Mouse (Mus musculus) stomach, embryonic 15.5 days (tissue): ENCODE results near the gene Tssc4. TPM values are rescaled to one million over a fixed set of nuclear protein-coding genes. Genes with fewer than 3 reads are reported as not detected.

ENCODE experiments used
- ATAC-seq: fragments of 200-750 bp; cut with Nextera tagmentation; 2 replicates; pipeline ENCODE4 v1.8.0; 2017; ENCODE audit warnings: low read depth, moderate number of reproducible peaks, moderate TSS enrichment; ENCODE audit not compliant: insufficient read depth, low FRiP score
- H3K27ac ChIP-seq: fragments of 300-500 bp; sonication (generic); 2 replicates; pipeline ENCODE4 v1.5.1; 2015; ENCODE audit warnings: mild to moderate bottlenecking, inconsistent platforms
- H3K27me3 ChIP-seq: fragments of 300-500 bp; sonication (generic); replicated peaks from 2 replicates; pipeline ENCODE4 v1.6.1; 2015; ENCODE audit warnings: inconsistent platforms
- H3K36me3 ChIP-seq: fragments of 300-500 bp; sonication (generic); 2 replicates; pipeline ENCODE4 v1.6.1; 2015; ENCODE audit warnings: inconsistent platforms
- H3K4me1 ChIP-seq: fragments of 300-500 bp; sonication (generic); 2 replicates; pipeline ENCODE4 v1.6.1; 2015; ENCODE audit warnings: inconsistent platforms
- H3K4me2 ChIP-seq: fragments of 300-500 bp; sonication (generic); 2 replicates; pipeline ENCODE4 v1.6.1; 2015; ENCODE audit warnings: mild to moderate bottlenecking, inconsistent platforms
- H3K4me3 ChIP-seq: fragments of 300-500 bp; sonication (generic); replicated peaks from 2 replicates; pipeline ENCODE4 v1.5.1; 2015; ENCODE audit warnings: inconsistent platforms
- H3K9ac ChIP-seq: fragments of 300-500 bp; sonication (generic); 2 replicates; pipeline ENCODE4 v1.6.1; 2015; ENCODE audit warnings: inconsistent platforms
- H3K9me3 ChIP-seq: fragments of 300-500 bp; sonication (generic); 2 replicates; pipeline ENCODE4 v1.6.1; 2016; ENCODE audit warnings: inconsistent platforms
- WGBS: fragments of 180-500 bp; shearing (Covaris S2); methylation state at CpG from one replicate; pipeline ENCODE4 v1.1.7; 2015; 5-methylcytosine and 5-hydroxymethylcytosine counted together
- polyA plus RNA-seq: library from polyadenylated mRNA; unstranded; fragments of >200 nt; fragmentation: Nextera tagmentation; extraction: Ambion mirVana; gene quantifications from 2 replicates; pipeline ENCODE4 v1.2.1, GENCODE M21; 2015

Gene Tssc4
- polyA plus RNA-seq: 78.7 and 84.8 TPM in 2 replicates

DNA sequence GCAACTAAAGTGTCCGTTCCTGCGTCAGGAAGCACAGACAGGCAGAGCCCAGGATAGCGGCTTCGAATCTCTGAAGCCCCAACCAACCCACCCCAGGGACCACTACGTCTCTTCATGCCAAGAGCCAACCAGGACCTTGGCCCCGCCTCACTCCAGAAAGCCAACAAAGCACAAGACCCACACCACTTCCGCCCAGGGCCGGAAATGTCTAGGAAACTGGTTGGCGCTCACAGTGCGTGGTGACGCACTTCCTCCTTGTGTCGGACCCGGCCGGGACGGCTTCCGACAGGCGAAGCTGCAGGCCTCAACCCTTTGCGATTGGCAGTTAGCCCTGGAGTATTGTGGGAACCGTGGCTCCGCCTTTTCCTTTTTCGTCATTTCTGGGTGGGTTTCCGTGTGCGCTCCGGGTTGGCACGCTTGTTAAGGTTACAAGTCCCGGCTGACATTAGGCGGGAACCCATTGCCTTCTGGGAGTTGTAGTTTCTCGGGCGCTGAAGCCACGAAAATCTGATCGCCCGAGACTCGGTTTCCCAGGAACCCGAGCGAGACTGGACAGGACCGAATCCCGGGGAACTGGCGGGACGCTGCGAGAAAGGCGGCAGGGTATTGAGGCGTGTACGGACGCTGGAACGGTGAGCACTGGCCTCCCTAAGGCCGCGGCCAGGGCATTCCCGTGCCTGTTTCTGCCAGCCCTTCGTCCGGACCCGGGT lies at the start of gene Tssc4:
Gene Tssc4, plus strand, starts transcription at position 368 of the 710 bp plus-strand sequence.
- peak within 1 kb of the TSS; percentile 82 for H3K4me3 ChIP-seq
- H3K9me3 ChIP-seq: no peaks in the 10 kb centered on the region
- no peaks in the 10 kb centered on the region for H3K27me3 ChIP-seq
- WGBS: under 1% methylated on average over 51 of the region's 51 CpGs
- ATAC-seq: peak; percentile 96
- peak within 1 kb of the TSS; percentile 95 for H3K27ac ChIP-seq
- peak within 1 kb of the TSS; percentile 91 for H3K4me2 ChIP-seq
- peak within 1 kb of the TSS; percentile 76 for H3K9ac ChIP-seq
- peaks cover 23% of the 10 kb centered on the region for H3K4me1 ChIP-seq
- peaks cover 42% of the 10 kb centered on the region for H3K36me3 ChIP-seq

GRCm38 (mm10) chr7:143020040-143020439 lies 49.0 kb upstream of the Tssc4 start:
- Histone ChIP-seq H3K9me3 (no peaks in the 10 kb centered on the region), H3K36me3 (0 out of 2 replicates have a peak, but pooled peaks cover under 1% of the 10 kb centered on the region), H3K9ac (no peak overlapping the region), H3K4me3 (no peak overlapping the region), H3K27ac (no peak overlapping the region), H3K4me2 (no peak overlapping the region), H3K27me3 (no peaks in the 10 kb centered on the region), H3K4me1 (peaks cover 24% of the 10 kb centered on the region)
- no peak for ATAC-seq

- Histone ChIP-seq H3K4me3 (no peak overlapping the region), H3K27me3 (no peaks in the 10 kb centered on the region), H3K9ac (no peak overlapping the region), H3K9me3 (no peaks in the 10 kb centered on the region), H3K27ac (no peak overlapping the region), H3K4me1 (peaks cover 17% of the 10 kb centered on the region), H3K36me3 (0 out of 2 replicates have a peak, but pooled peaks cover 3% of the 10 kb centered on the region), H3K4me2 (no peak overlapping the region)
- 77% methylated on average over 3 of the region's 3 CpGs for WGBS
- no peak for ATAC-seq
These were observed 48.3 kb upstream of the Tssc4 start for GRCm38 (mm10) chr7:143020764-143021163.

DNA sequence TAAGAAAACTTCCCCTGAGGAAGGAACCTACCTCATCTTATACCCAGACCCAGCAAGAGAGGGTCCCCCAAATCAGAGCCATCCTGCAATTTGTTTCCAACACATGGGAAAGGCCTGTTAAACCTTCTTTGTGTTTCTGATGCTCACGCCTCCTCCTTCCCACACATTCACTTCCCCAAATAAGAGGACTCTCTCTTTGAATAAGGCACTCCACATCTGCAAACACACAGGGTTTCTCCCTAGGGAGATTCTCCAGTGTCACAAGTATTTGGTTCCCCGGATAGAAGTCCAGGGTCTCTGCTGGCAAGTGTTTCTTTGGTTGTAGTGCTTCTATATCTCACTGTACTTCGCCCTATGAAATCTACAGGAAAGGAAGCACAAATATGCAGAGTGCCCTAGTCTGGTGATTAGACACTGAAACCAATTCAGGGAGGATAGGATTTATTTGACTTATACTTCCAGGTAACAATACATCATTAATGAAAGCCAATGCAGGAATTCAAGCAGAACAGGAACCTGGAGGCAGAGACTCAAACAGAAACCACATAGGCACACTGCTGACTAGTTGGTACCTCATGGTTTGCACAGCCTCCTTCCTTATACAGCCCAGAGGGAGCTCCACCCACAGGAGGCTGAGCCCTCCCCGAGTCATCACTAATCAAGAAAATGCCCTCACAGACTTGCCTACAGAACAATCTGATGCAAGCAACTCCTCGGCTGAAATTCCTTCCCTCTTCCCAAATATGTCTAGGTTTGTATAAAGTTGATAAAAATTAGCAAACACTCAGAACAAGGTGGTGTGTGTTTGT lies 47.5 kb upstream of the Tssc4 start:
- H3K27ac ChIP-seq: peak overlapping the region; percentile 13; the same call in 1 of the 2 replicates
- H3K4me2 ChIP-seq: no peak overlapping the region
- ATAC-seq: peak; percentile 75
- WGBS: 47% methylated on average over 5 of the region's 5 CpGs
- H3K27me3 ChIP-seq: no peaks in the 10 kb centered on the region
- H3K9ac ChIP-seq: no peak overlapping the region
- H3K36me3 ChIP-seq: 0 out of 2 replicates have a peak, but pooled peaks cover 3% of the 10 kb centered on the region
- peaks cover 10% of the 10 kb centered on the region; the same call in 1 of the 2 replicates for H3K4me1 ChIP-seq
- H3K9me3 ChIP-seq: no peaks in the 10 kb centered on the region
- no peak overlapping the region for H3K4me3 ChIP-seq

GRCm38 (mm10) chr7:143023499-143023898 lies 45.5 kb upstream of the Tssc4 start:
- WGBS: 87% methylated on average over 2 of the region's 2 CpGs
- Histone ChIP-seq H3K4me3 (no peak overlapping the region), H3K36me3 (0 out of 2 replicates have a peak, but pooled peaks cover 3% of the 10 kb centered on the region), H3K27me3 (no peaks in the 10 kb centered on the region), H3K9me3 (no peaks in the 10 kb centered on the region), H3K4me2 (no peak overlapping the region), H3K9ac (no peak overlapping the region), H3K27ac (no peak overlapping the region), H3K4me1 (0 out of 2 replicates have a peak, but pooled peaks cover 3% of the 10 kb centered on the region)
- ATAC-seq: no peak

- Histone ChIP-seq H3K27me3 (no peaks in the 10 kb centered on the region), H3K9me3 (no peaks in the 10 kb centered on the region), H3K4me1 (0 out of 2 replicates have a peak, but pooled peaks cover 3% of the 10 kb centered on the region), H3K4me3 (no peak overlapping the region), H3K36me3 (0 out of 2 replicates have a peak, but pooled peaks cover 3% of the 10 kb centered on the region), H3K9ac (no peak overlapping the region), H3K27ac (no peak overlapping the region), H3K4me2 (no peak overlapping the region)
- ATAC-seq: no peak
- WGBS: 79% methylated on average over 1 of the region's 1 CpGs
These were observed 44.8 kb upstream of the Tssc4 start for GRCm38 (mm10) chr7:143024293-143024692.

DNA sequence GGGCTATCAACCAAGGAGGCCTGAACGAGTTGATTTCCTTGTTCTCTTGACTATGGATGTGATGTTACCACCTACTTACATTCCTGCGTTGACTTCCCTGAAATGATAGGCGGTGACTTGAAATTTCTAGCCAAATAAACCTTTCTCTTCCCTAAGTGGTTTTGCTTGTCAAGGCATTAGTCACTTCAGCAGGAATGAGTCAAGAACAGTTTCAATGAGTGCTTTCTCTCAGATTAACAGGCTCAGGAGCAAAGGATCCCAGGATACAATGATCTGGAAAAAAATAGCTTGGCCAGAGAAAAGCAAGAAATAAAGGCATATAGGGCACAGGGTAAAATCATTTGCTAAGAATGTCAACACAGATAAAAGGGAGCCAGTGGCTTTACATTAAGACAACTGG lies 43.6 kb upstream of the Tssc4 start:
- no peak for ATAC-seq
- Histone ChIP-seq H3K36me3 (0 out of 2 replicates have a peak, but pooled peaks cover 3% of the 10 kb centered on the region), H3K4me1 (0 out of 2 replicates have a peak, but pooled peaks cover 3% of the 10 kb centered on the region), H3K27ac (no peak overlapping the region; the same call in 1 of the 2 replicates), H3K4me3 (no peak overlapping the region), H3K27me3 (no peaks in the 10 kb centered on the region), H3K9ac (no peak overlapping the region), H3K4me2 (no peak overlapping the region), H3K9me3 (no peaks in the 10 kb centered on the region)
- 82% methylated on average over 3 of the region's 3 CpGs for WGBS

DNA sequence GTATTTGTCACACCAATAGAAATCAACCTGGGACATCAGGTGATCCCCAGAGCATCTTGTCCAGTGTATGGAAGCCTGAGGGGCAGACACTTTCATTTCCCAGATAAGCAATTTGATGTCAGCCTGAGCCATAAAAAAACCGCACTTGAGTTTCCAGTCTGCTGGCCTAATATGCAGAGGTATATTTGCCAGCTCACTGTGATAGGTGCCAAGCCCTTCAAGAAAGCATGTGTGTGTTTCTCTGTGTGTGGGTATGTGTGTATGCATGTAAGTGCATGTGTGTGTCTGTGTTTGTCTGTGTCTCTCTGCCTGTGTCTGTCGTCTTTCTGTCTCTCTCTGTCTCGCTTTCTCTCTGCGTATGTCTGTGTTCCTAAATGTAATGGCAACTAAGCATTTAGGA lies 41.9 kb upstream of the Tssc4 start:
- Histone ChIP-seq H3K4me1 (no peaks in the 10 kb centered on the region), H3K27me3 (no peaks in the 10 kb centered on the region), H3K4me3 (no peak overlapping the region), H3K9ac (no peak overlapping the region), H3K27ac (no peak overlapping the region), H3K9me3 (no peaks in the 10 kb centered on the region), H3K36me3 (0 out of 2 replicates have a peak, but pooled peaks cover 3% of the 10 kb centered on the region), H3K4me2 (no peak overlapping the region)
- 76% methylated on average over 4 of the region's 4 CpGs for WGBS
- no peak for ATAC-seq

DNA sequence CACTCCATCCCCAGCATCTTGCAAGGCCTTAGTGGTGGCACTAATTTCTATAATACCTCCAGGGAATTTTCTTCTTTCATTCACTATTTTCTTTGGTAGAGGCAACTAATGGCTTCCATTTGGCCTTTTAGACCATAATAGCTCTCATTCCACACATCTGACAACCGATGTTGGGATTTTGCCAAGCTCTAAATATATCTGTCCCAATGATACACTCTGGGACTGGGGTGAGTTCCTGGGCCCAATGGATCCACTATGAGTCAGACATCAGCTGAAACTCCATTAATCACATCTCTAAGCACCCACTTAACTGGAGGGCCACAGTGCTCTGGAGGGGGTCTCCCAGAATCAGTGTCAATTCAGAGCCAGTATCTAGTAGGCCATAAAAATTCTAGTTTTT lies 37.2 kb upstream of the Tssc4 start:
- H3K27ac ChIP-seq: no peak overlapping the region
- H3K4me2 ChIP-seq: no peak overlapping the region
- H3K9ac ChIP-seq: no peak overlapping the region
- H3K36me3 ChIP-seq: no peaks in the 10 kb centered on the region
- H3K4me3 ChIP-seq: no peak overlapping the region
- H3K4me1 ChIP-seq: no peaks in the 10 kb centered on the region
- WGBS: 60% methylated on average over 1 of the region's 1 CpGs
- H3K27me3 ChIP-seq: no peaks in the 10 kb centered on the region
- no peaks in the 10 kb centered on the region for H3K9me3 ChIP-seq
- ATAC-seq: no peak

- no peak overlapping the region for H3K27ac ChIP-seq
- H3K4me3 ChIP-seq: no peak overlapping the region
- ATAC-seq: no peak
- no peak overlapping the region for H3K4me2 ChIP-seq
- H3K27me3 ChIP-seq: no peaks in the 10 kb centered on the region
- no peaks in the 10 kb centered on the region for H3K4me1 ChIP-seq
- no peaks in the 10 kb centered on the region for H3K9me3 ChIP-seq
- H3K9ac ChIP-seq: no peak overlapping the region
- no peaks in the 10 kb centered on the region for H3K36me3 ChIP-seq
- 83% methylated on average over 4 of the region's 4 CpGs for WGBS
These were observed 35.5 kb upstream of the Tssc4 start for GRCm38 (mm10) chr7:143033581-143033980.

GRCm38 (mm10) chr7:143034112-143034511 lies 34.9 kb upstream of the Tssc4 start:
- ATAC-seq: no peak

More at GRCm38 (mm10) chr7:143034112-143034511, 34.9 kb upstream of the Tssc4 start:
- H3K4me3 ChIP-seq: no peak overlapping the region
- 84% methylated on average over 2 of the region's 2 CpGs for WGBS
- H3K4me2 ChIP-seq: no peak overlapping the region
- H3K4me1 ChIP-seq: no peaks in the 10 kb centered on the region
- no peak overlapping the region for H3K27ac ChIP-seq
- H3K9ac ChIP-seq: no peak overlapping the region
- no peaks in the 10 kb centered on the region for H3K9me3 ChIP-seq
- H3K36me3 ChIP-seq: no peaks in the 10 kb centered on the region
- no peaks in the 10 kb centered on the region for H3K27me3 ChIP-seq
